Mouse (Mus musculus) left cerebral cortex, adult 11 months (tissue): ENCODE measurements at regions not wholly inside any gene's neighbourhood (a gene's known extent, or its start where the extent isn't known, plus 50 kb on each side); places are given as distances from the start of the nearest gene placed in this dataset.
"Not testable (repeated sequence)": the region's sequence is repeated elsewhere in the genome, so short reads cannot be mapped to it uniquely, and the experiment has no call there.

Experiments
- DNase-seq: peaks from one replicate; pipeline ENCODE4 v3.0.0; 2022; ENCODE audit warnings: low spot score

- DNase-seq = not testable (repeated sequence)
Observed at GRCm38 (mm10) chr10:103507051-103507450, 139.5 kb downstream of the Slc6a15 start.

- no peak for DNase-seq
Observed at GRCm38 (mm10) chr10:103544502-103544901, 176.9 kb downstream of the Slc6a15 start.

GRCm38 (mm10) chr10:103549510-103549909, 181.9 kb downstream of the Slc6a15 start:
- DNase-seq = no peak

- no peak for DNase-seq
Observed at GRCm38 (mm10) chr10:103585097-103585496, 217.5 kb downstream of the Slc6a15 start.

- DNase-seq = no peak
Observed at GRCm38 (mm10) chr10:103585504-103585903, 217.9 kb downstream of the Slc6a15 start.

GRCm38 (mm10) chr10:103591985-103592384, 224.4 kb downstream of the Slc6a15 start:
- DNase-seq = no peak

GRCm38 (mm10) chr10:103641162-103641561, 273.6 kb downstream of the Slc6a15 start:
- no peak for DNase-seq

GRCm38 (mm10) chr10:103649848-103650247, 282.3 kb downstream of the Slc6a15 start:
- DNase-seq = no peak

GRCm38 (mm10) chr10:103673081-103673480, 305.5 kb downstream of the Slc6a15 start:
- no peak for DNase-seq

- DNase-seq = no peak
Observed at GRCm38 (mm10) chr10:103673765-103674164, 306.2 kb downstream of the Slc6a15 start.

- no peak for DNase-seq
Observed at GRCm38 (mm10) chr10:103692682-103693081, 325.1 kb downstream of the Slc6a15 start.

- DNase-seq = peak; percentile 1
Observed at GRCm38 (mm10) chr10:103715080-103715725, 347.6 kb downstream of the Slc6a15 start.

- DNase-seq = no peak
Observed at GRCm38 (mm10) chr10:103718998-103719662, 351.5 kb downstream of the Slc6a15 start.

GRCm38 (mm10) chr10:103726680-103727079, 359.1 kb downstream of the Slc6a15 start:
- no peak for DNase-seq

GRCm38 (mm10) chr10:103731522-103731921, 363.9 kb downstream of the Slc6a15 start:
- no peak for DNase-seq

GRCm38 (mm10) chr10:103731981-103732380, 364.4 kb downstream of the Slc6a15 start:
- DNase-seq = no peak

GRCm38 (mm10) chr10:103780127-103780526, 362.7 kb upstream of the Gm21293 start:
- DNase-seq = no peak

- DNase-seq = no peak
Observed at GRCm38 (mm10) chr10:103784920-103785319, 357.9 kb upstream of the Gm21293 start.

- DNase-seq = no peak
Observed at GRCm38 (mm10) chr10:103829079-103829478, 313.7 kb upstream of the Gm21293 start.

- DNase-seq = no peak
Observed at GRCm38 (mm10) chr10:103832063-103832462, 310.7 kb upstream of the Gm21293 start.

GRCm38 (mm10) chr10:103855211-103855610, 287.6 kb upstream of the Gm21293 start:
- no peak for DNase-seq

- DNase-seq = no peak
Observed at GRCm38 (mm10) chr10:103860890-103861289, 281.9 kb upstream of the Gm21293 start.

- no peak for DNase-seq
Observed at GRCm38 (mm10) chr10:103862120-103862519, 280.7 kb upstream of the Gm21293 start.

- no peak for DNase-seq
Observed at GRCm38 (mm10) chr10:103863909-103864308, 278.9 kb upstream of the Gm21293 start.
